Mouse (Mus musculus) left cerebral cortex, adult 9 months (tissue): ENCODE measurements around the gene Rps25.
"Not testable (repeated sequence)": the region's sequence is repeated elsewhere in the genome, so short reads cannot be mapped to it uniquely, and the experiment has no call there.

ENCODE experiments used
- DNase-seq, 2 experiments: peaks; one replicate each; pipeline ENCODE4 v3.0.0; 2022; ENCODE audit warnings: low spot score in 2 of 2

The Rps25 gene

GRCm38 (mm10) chr9:44406906-44407751 is at the start of gene Rps25, which contains the start of gene Trappc4:
TSS of gene Rps25 (plus strand) at chr9:44407139.
TSS of gene Trappc4 (minus strand) at chr9:44407600.
- DNase-seq, result peak; percentile 83 to 93

- no peak for DNase-seq
Observed at GRCm38 (mm10) chr9:44357207-44357606, 49.7 kb upstream of the Rps25 start.

GRCm38 (mm10) chr9:44361190-44361917 is 45.6 kb upstream of the Rps25 start, which contains the start of gene Vps11:
TSS of gene Vps11 (minus strand) at chr9:44361670.
- DNase-seq, result peak; percentile 78 to 95

- DNase-seq, result not testable (repeated sequence)
Observed at GRCm38 (mm10) chr9:44361931-44362330, 45.0 kb upstream of the Rps25 start.

GRCm38 (mm10) chr9:44364480-44364879 is 42.5 kb upstream of the Rps25 start:
- no peak for DNase-seq

GRCm38 (mm10) chr9:44373386-44373785 is 33.6 kb upstream of the Rps25 start:
- DNase-seq, result no peak

GRCm38 (mm10) chr9:44376141-44376540 is 30.8 kb upstream of the Rps25 start:
- DNase-seq, result no peak

GRCm38 (mm10) chr9:44377335-44377734 is 29.6 kb upstream of the Rps25 start:
- DNase-seq, result not testable (repeated sequence)

- DNase-seq, result no peak
Observed at GRCm38 (mm10) chr9:44378153-44378730, 28.7 kb upstream of the Rps25 start.

- DNase-seq, result peak; percentile 97 to 99
Observed at GRCm38 (mm10) chr9:44379054-44379834, 27.7 kb upstream of the Rps25 start, which contains the start of gene Hyou1. TSS of gene Hyou1 (plus strand) at chr9:44379490.

- no peak for DNase-seq
Observed at GRCm38 (mm10) chr9:44379862-44380261, 27.1 kb upstream of the Rps25 start.

- no peak for DNase-seq
Observed at GRCm38 (mm10) chr9:44384596-44384995, 22.3 kb upstream of the Rps25 start.

- DNase-seq, result no peak
Observed at GRCm38 (mm10) chr9:44387221-44387620, 19.7 kb upstream of the Rps25 start.

- DNase-seq, result no peak
Observed at GRCm38 (mm10) chr9:44389273-44389672, 17.7 kb upstream of the Rps25 start.

GRCm38 (mm10) chr9:44391466-44391865 is 15.5 kb upstream of the Rps25 start:
- DNase-seq, result peak in 1 of 2 experiments; percentile 65

GRCm38 (mm10) chr9:44396684-44397411 is 10.1 kb upstream of the Rps25 start, which contains the start of gene Slc37a4:
TSS of gene Slc37a4 (plus strand) at chr9:44396852.
- DNase-seq, result peak; percentile 92 to 95

- no peak for DNase-seq
Observed at GRCm38 (mm10) chr9:44398087-44398486, 8.9 kb upstream of the Rps25 start.

GRCm38 (mm10) chr9:44398551-44398950 is 8.4 kb upstream of the Rps25 start:
- DNase-seq, result no peak

GRCm38 (mm10) chr9:44399114-44399794 is 7.7 kb upstream of the Rps25 start:
- DNase-seq, result no peak

GRCm38 (mm10) chr9:44399795-44400114 is 7.2 kb upstream of the Rps25 start:
- no peak for DNase-seq
